Mouse (Mus musculus): ENCODE results near the gene Hbb-bh1. TPM values are rescaled to one million over a fixed set of nuclear protein-coding genes. Genes with fewer than 3 reads are reported as not detected.

Hbb-bh1 gene
- total and polyA plus RNA-seq, 3 experiments = 0.15 TPM; not detected in 2

DNA sequence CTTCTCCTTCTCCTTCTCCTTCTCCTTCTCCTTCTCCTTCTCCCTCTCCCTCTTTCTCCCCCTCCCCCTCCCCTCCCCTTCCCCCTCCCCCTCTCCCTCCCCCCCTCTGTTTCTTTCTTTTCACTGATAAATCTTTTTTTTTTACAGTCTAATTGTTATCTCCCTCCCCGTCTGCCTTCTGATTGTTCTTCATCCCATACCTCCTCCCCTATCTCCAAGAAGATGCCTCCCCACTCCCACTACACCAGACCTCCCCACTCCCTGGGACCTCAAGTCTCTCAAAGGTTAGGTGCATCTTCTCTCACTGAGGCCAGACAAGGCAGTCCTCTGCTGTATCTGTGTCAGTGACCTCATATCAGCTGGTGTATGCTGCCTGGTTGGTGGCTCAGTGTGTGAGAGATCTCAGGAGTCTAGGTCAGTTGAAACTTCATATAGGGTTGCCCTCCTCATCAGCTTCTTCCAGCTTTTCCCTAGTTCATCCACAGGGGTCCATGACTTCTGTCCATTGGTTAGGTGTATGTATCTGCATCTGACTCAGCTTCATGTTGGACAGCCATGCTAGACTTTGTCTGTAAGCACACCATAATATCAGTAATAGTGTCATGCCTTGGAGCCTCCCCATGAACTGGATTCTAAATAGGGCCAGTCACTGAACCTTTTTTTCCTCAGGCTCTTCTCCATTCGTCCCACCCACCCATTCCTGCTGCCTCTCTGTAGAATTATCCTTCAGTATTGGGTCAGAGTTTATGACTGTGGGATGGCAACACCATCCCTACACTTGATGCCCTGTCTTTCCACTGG, 1.8 kb upstream of the Hbb-bh1 start:
- Histone ChIP-seq H3K79me2 (ENCODE audit: control insufficient read depth, insufficient read depth, low read length, poor library complexity) (no peaks in the 10 kb centered on the region), H3K9me3 (replicated peaks; ENCODE audit: insufficient read depth, low read length) (no peaks in the 10 kb centered on the region), H3K27me3 (ENCODE audit: control insufficient read depth in 1 of 2, insufficient read depth in 2 of 2, low read length in 2 of 2) (no peaks in the 10 kb centered on the region), H3K9ac (ENCODE audit: control insufficient read depth, low read depth, low read length, poor library complexity, severe bottlenecking) (no peak overlapping the region), H3K27ac (ENCODE audit: control insufficient read depth, low read depth, low read length) (no peak overlapping the region), H3K4me3 (ENCODE audit: control insufficient read depth in 1 of 2, insufficient read depth in 1 of 2, low read depth in 2 of 2, low read length in 2 of 2) (no peak overlapping the region), H3K36me3 (ENCODE audit: control insufficient read depth in 1 of 2, insufficient read depth in 2 of 2, low read length in 2 of 2) (peaks cover 0 to 4% of the 10 kb centered on the region in 2 experiments; a peak in 2 of 4 replicates), H3K4me1 (ENCODE audit: control insufficient read depth in 1 of 2, insufficient read depth in 2 of 2, low read length in 2 of 2) (peaks cover 4 to 9% of the 10 kb centered on the region in 2 experiments)
- DNase-seq (ENCODE audit: low read depth, low spot score) = no peak
- TF ChIP-seq RCOR1 (IDR thresholded peaks at IDR 0.05; ENCODE audit: low read depth, low read length) (0 out of 2 replicates have a peak, but pooled peaks have one; percentile 10), UBTF (IDR thresholded peaks at IDR 0.05; ENCODE audit: borderline replicate concordance, insufficient read depth, low read depth, low read length) (no peak), MAX (IDR thresholded peaks at IDR 0.05; ENCODE audit: low read length) (no peak), ZNF384 (IDR thresholded peaks at IDR 0.05; ENCODE audit: low read depth, low read length) (0 out of 2 replicates have a peak, but pooled peaks have one; percentile 37), EP300 (IDR thresholded peaks at IDR 0.05; ENCODE audit: low read depth in 1 of 2, low read length in 2 of 2) (peak in 1 of 2 experiments; percentile 33; a peak in 1 of 4 replicates), MAZ (IDR thresholded peaks at IDR 0.05; ENCODE audit: low read depth, low read length) (no peak), USF1 (IDR thresholded peaks at IDR 0.05; ENCODE audit: low read depth, low read length) (no peak)

DNA sequence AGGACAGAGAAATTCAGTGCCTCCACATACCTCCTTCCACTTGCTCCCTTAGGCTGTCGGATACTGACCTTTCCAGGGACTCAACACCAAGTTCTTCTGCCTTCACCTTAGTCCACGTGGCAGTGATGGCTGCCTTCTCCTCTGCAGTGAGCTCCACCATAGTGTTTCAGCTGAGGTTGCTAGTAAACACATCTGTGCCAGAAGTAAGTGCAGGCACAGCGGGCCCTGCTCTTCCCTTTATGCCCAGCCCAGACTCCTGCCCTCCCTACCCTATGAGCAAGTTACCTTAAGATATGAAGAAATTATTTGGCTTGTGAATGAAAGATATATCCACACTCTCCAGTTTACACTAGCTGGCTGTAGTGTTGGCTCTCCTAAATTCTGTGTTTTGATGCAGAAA, 2.7 kb downstream of the Hbb-bh1 start, which contains the start of gene Hbb-bh2:
Hbb-bh2 (minus strand) TSS at position 253 of the 400 bp plus-strand sequence.
- H3K9ac ChIP-seq (ENCODE audit: control insufficient read depth, low read depth, low read length, poor library complexity, severe bottlenecking) = no peak within 1 kb of the TSS
- no peak within 1 kb of the TSS for H3K27ac ChIP-seq (ENCODE audit: control insufficient read depth, low read depth, low read length)
- H3K4me3 ChIP-seq (ENCODE audit: control insufficient read depth in 1 of 2, insufficient read depth in 1 of 2, low read depth in 2 of 2, low read length in 2 of 2) = no peak within 1 kb of the TSS
- TF ChIP-seq JUND (IDR thresholded peaks at IDR 0.05; ENCODE audit: low read depth, low read length) (no peak), MYB (IDR thresholded peaks at IDR 0.05; ENCODE audit: low read depth, low read length) (no peak), POLR2AphosphoS2 (IDR thresholded peaks at IDR 0.05; ENCODE audit: low read length) (no peak), ZC3H11A (IDR thresholded peaks at IDR 0.05; ENCODE audit: low read depth, low read length) (no peak)
- H3K79me2 ChIP-seq (ENCODE audit: control insufficient read depth, insufficient read depth, low read length, poor library complexity) = no peaks in the 10 kb centered on the region
- peaks cover 0 to 4% of the 10 kb centered on the region in 2 experiments; a peak in 2 of 4 replicates for H3K36me3 ChIP-seq (ENCODE audit: control insufficient read depth in 1 of 2, insufficient read depth in 2 of 2, low read length in 2 of 2)
- H3K9me3 ChIP-seq (replicated peaks; ENCODE audit: insufficient read depth, low read length) = no peaks in the 10 kb centered on the region
- no peak for DNase-seq (ENCODE audit: low read depth, low spot score)
- H3K4me1 ChIP-seq (ENCODE audit: control insufficient read depth in 1 of 2, insufficient read depth in 2 of 2, low read length in 2 of 2) = peaks cover 7 to 12% of the 10 kb centered on the region in 2 experiments
- no peaks in the 10 kb centered on the region for H3K27me3 ChIP-seq (ENCODE audit: control insufficient read depth in 1 of 2, insufficient read depth in 2 of 2, low read length in 2 of 2)

DNA sequence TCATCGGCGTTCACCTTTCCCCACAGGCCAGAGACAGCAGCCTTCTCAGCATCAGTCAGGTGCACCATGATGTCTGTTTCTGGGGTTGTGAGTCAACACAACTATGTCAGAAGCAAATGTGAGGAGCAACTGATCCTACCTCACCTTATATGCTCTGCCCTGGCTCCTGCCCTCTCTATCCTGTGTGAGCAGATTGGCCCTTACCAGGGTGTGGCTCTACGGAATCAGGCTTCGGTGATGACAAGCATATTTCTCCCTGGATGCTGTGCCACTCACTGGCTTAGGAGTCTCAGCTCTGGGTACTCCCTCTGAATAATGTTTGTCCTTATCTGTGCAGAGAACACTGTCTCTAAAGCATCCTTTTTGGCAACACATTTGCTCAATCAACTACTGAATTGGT, 15.2 kb downstream of the Hbb-bh1 start, which contains the start of gene Hbb-bs:
Hbb-bs (minus strand) TSS at position 289 of the 400 bp plus-strand sequence.
- no peaks in the 10 kb centered on the region for H3K79me2 ChIP-seq (ENCODE audit: control insufficient read depth, insufficient read depth, low read length, poor library complexity)
- DNase-seq (ENCODE audit: low read depth, low spot score) = peak; percentile 38
- H3K9me3 ChIP-seq (replicated peaks; ENCODE audit: insufficient read depth, low read length) = no peaks in the 10 kb centered on the region
- peaks cover 0 to 6% of the 10 kb centered on the region in 2 experiments; a peak in 2 of 4 replicates for H3K36me3 ChIP-seq (ENCODE audit: control insufficient read depth in 1 of 2, insufficient read depth in 2 of 2, low read length in 2 of 2)
- no peak for TF ChIP-seq E2F4 (IDR thresholded peaks at IDR 0.05; ENCODE audit: borderline replicate concordance, low read depth, low read length)
- no peak for TF ChIP-seq MEF2A (IDR thresholded peaks at IDR 0.05; ENCODE audit: extremely low read depth, insufficient replicate concordance, low read depth, low read length, poor library complexity, severe bottlenecking)
- TF ChIP-seq RCOR1 (IDR thresholded peaks at IDR 0.05; ENCODE audit: low read depth, low read length) = no peak
- 0 out of 2 replicates have a peak, but pooled peaks have one; percentile 13 for TF ChIP-seq GATA1 (IDR thresholded peaks at IDR 0.05; ENCODE audit: low read depth, low read length)
- TF ChIP-seq POLR2AphosphoS5 (IDR thresholded peaks at IDR 0.05; ENCODE audit: borderline replicate concordance, low read depth, low read length) = peak; percentile 64; the same call in 1 of the 2 replicates
- no peak for TF ChIP-seq NRF1 (IDR thresholded peaks at IDR 0.05; ENCODE audit: insufficient read depth, low read depth, low read length, poor library complexity, severe bottlenecking)
- TF ChIP-seq TAL1 (IDR thresholded peaks at IDR 0.05; ENCODE audit: low read length) = no peak
- no peak for TF ChIP-seq GABPA (IDR thresholded peaks at IDR 0.05; ENCODE audit: low read depth, low read length)
- TF ChIP-seq MAZ (IDR thresholded peaks at IDR 0.05; ENCODE audit: low read depth, low read length) = no peak
- peak in 1 of 2 experiments; percentile 5; a peak in 1 of 4 replicates for TF ChIP-seq EP300 (IDR thresholded peaks at IDR 0.05; ENCODE audit: low read depth in 1 of 2, low read length in 2 of 2)
- TF ChIP-seq JUND (IDR thresholded peaks at IDR 0.05; ENCODE audit: low read depth, low read length) = no peak
- no peak for TF ChIP-seq ZMIZ1 (IDR thresholded peaks at IDR 0.05; ENCODE audit: low read depth, low read length)
- no peak for TF ChIP-seq SIN3A (IDR thresholded peaks at IDR 0.05; ENCODE audit: low read length)
- no peaks in the 10 kb centered on the region for H3K27me3 ChIP-seq (ENCODE audit: control insufficient read depth in 1 of 2, insufficient read depth in 2 of 2, low read length in 2 of 2)
- H3K27ac ChIP-seq (ENCODE audit: control insufficient read depth, low read depth, low read length) = no peak within 1 kb of the TSS
- H3K9ac ChIP-seq (ENCODE audit: control insufficient read depth, low read depth, low read length, poor library complexity, severe bottlenecking) = no peak within 1 kb of the TSS
- no peak within 1 kb of the TSS for H3K4me3 ChIP-seq (ENCODE audit: control insufficient read depth in 1 of 2, insufficient read depth in 1 of 2, low read depth in 2 of 2, low read length in 2 of 2)
- H3K4me1 ChIP-seq (ENCODE audit: control insufficient read depth in 1 of 2, insufficient read depth in 2 of 2, low read length in 2 of 2) = peaks cover 6 to 11% of the 10 kb centered on the region in 2 experiments
